Mouse (Mus musculus) embryo, embryonic 10.5 days (tissue): ENCODE measurements at regions not wholly inside any gene's neighbourhood (a gene's known extent, or its start where the extent isn't known, plus 50 kb on each side); places are given as distances from the start of the nearest gene placed in this dataset.
A peak's percentile ranks its signal among the peaks of the same experiment; 100 is the strongest.
"Not testable (repeated sequence)": the region's sequence is repeated elsewhere in the genome, so short reads cannot be mapped to it uniquely, and the experiment has no call there.

Experiments used
- DNase-seq: peaks from one replicate; pipeline ENCODE4 v3.0.0-alpha.2; 2015; ENCODE audit warnings: low spot score

DNA sequence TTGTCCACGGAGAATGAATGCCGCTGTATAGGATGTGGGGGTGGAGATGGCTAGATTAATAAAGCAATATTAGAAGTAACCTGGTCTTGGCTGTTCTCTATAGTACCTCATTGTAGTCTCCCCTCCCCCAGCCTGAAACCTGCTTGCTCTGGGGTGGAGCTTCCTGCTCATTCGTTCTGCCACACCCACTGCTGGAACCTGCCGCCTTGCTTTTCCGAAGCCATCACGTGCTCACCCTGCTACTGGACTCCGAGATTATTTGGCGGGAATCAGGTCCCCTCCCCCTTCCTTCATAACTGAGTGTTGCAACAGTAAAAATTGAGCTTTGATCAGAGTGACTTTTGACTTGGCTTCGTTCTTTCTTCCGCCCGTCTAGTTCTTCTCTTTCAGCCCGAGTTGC is 112.5 kb upstream of the Daam1 start:
- DNase-seq, result not testable (repeated sequence)

DNA sequence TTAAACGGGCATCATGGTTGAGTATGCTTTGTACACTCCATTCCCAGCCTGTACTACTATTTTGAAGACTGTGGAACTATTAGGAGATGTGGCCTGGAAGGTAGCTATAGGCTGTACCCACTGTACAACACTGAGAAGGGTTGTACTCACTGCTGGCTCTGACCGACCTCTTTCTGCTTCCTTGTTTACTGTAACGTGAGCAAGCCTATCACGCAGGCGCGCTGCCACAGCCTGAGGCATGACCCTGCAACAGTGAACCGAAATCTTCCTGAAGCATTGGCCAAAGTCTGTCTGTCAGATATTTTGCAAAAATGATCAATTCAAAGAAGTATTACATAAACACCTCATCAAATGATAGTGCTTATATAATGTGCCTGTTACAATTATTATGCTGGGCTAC is 112.0 kb upstream of the Daam1 start:
- DNase-seq, result no peak

GRCm38 (mm10) chr12:71725140-71725539 is 105.7 kb upstream of the Daam1 start:
- DNase-seq, result no peak

DNA sequence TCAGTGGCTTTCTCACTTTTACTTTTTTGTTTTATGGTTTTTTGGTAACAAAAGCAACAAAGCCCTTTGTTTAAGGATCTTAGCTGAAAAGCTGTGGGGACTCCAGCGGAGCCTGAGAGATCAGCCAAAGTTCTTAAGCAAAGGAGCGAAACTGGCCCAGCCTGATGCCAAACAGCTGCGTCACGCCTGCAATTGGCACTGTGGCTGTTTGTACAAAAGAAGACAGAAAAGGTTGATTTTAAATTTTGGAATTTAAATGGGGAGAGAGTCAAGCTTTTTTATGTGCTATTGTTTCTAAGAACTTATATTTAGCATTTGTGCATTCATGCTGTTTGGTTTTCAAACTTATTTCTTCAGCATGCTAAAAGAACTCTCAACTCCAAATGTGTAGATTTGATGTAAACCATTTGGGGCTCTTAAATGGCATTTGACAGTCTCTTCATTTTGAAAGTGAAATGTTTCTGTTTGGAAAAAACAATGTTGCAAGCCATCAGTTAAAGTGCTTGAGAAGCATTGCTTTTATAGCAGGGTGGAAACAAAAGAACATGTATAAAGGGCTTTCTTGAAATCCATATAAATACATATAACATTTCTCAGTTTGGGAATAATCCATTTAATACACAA is 105.1 kb upstream of the Daam1 start:
- peak; percentile 23 for DNase-seq

GRCm38 (mm10) chr12:71743345-71743744 is 87.5 kb upstream of the Daam1 start:
- no peak for DNase-seq

GRCm38 (mm10) chr12:71746011-71746410 is 84.9 kb upstream of the Daam1 start:
- no peak for DNase-seq

- no peak for DNase-seq
These were observed 83.5 kb upstream of the Daam1 start for GRCm38 (mm10) chr12:71747386-71747785.

GRCm38 (mm10) chr12:71747831-71748368 is 83.0 kb upstream of the Daam1 start:
- no peak for DNase-seq

DNA sequence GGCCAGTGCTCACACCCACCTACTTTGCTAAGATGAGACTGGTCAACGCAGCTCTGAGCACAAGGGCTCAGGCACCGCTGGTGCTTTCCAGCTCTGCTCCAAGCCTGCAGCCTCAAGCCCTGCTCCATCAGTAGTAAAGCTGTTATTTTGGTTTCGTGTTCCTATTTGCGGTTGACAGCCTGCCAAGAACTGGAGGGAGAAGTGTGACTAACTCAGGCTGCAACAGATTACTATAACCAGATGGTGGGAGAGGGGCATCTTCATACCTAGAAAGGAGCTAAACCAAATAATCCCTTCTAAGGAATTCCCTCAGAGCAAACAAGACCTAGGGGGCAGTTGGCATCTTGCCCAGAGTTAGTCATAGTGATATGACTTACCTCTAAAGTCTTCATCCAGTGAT is 82.1 kb upstream of the Daam1 start:
- no peak for DNase-seq

DNA sequence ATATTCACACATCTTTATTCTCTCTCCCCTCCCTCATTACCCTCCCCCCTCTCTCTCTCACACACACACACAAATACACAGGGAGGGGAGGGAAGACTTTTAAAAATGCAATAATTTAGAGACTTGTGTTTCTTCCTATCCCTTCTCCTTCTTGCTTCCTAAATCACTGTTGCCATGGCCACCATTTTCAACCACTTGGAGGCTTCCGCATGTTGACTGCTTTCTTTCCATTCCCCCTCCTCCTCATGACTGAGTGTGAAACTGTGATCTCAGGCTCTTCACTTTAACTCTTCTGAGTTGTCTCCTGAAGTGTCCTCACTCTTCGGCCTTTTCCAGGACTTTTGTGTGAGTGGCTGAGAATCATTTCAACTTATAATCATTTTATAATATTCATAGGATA is 81.2 kb upstream of the Daam1 start:
- no peak for DNase-seq

DNA sequence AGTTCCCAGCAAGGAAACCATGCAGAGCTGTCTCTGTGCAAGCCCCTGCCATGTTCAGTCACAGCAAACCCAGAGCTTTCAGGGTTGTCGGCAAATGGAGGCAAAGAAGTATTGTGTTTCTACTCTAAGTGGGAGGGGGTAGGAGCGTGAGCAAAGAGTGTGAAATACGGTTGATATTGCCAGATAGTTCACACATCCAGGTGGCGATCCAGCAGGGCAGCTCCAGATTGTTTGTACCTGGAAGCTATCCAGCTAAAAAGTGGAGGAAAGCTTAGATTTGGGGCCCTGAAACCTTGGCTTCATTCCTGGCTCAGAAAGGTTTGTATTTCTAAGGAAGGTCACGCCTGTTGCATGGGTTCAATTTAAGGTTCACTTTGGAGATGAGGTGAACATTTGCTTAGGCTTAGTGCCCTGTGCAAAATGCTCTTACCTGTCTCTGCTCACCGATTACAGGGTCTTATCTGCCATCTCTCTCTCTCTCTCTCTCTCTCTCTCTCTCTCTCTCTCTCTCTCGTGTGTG is 78.1 kb upstream of the Daam1 start:
- DNase-seq, result no peak

- DNase-seq, result no peak
These were observed 77.6 kb upstream of the Daam1 start for GRCm38 (mm10) chr12:71753276-71753675.

DNA sequence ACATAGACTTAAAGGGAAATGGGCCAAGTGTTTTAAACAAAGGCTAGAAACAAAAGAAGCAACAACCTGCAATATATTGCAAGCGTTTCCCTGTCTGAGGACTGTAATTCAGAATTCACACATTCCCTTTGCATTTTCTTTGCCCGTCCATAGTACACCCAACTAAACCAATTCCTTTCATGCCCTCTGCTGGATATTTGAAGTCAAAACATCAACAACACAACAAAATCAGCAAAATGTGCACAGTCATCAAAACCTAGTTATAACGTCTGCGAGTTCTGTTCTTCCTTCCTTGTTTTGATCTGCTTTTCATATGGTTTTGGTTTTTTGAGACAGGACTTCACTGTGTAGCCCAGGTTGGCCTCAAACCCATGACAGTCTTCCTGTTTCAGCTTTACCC is 67.7 kb upstream of the Daam1 start:
- DNase-seq, result peak; percentile 37

DNA sequence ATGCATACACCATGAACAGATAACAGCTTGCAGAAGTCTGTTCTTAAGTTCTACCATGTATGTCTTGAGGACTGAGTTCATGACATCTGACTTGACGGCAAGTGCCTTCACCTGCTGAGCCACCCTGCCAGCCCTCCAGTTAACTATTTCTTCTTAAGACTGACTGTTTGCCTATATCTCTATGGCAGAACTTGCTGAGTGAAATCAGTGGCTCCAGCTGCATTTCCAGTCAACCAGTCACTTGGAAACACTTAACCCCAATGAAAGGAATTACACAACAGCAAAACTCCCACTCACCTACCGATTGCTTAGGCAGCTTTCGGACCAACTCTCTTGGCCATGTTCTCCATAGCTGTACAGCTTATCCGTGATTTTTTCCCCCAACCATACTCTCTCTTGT is 64.8 kb upstream of the Daam1 start:
- no peak for DNase-seq

- DNase-seq, result no peak
These were observed 64.2 kb upstream of the Daam1 start for GRCm38 (mm10) chr12:71766636-71767035.

DNA sequence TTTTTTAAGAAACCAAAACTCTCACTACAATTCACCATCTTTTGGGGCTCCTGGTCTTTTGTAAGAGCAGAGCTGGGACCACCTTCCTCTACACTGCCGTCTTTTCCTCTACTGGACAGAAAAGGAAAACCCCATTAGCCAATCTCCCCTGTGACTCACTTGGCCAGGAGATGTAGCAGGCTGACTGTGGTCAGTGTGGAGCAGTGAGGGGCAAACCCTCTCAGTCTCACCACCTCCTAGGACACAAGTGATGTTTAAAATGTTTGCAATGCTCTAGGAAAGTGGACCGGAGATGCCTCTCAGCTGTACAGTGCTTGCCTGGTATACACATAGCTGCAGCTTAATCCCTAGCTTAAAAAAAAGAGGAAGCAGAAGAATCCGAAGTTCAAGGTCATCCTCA is 63.0 kb upstream of the Daam1 start:
- DNase-seq, result no peak

GRCm38 (mm10) chr12:71768471-71768870 is 62.4 kb upstream of the Daam1 start:
- DNase-seq, result peak; percentile 91

GRCm38 (mm10) chr12:71768890-71769289 is 62.0 kb upstream of the Daam1 start:
- no peak for DNase-seq

GRCm38 (mm10) chr12:71769302-71769701 is 61.6 kb upstream of the Daam1 start:
- DNase-seq, result no peak

GRCm38 (mm10) chr12:71773891-71774290 is 57.0 kb upstream of the Daam1 start:
- no peak for DNase-seq

DNA sequence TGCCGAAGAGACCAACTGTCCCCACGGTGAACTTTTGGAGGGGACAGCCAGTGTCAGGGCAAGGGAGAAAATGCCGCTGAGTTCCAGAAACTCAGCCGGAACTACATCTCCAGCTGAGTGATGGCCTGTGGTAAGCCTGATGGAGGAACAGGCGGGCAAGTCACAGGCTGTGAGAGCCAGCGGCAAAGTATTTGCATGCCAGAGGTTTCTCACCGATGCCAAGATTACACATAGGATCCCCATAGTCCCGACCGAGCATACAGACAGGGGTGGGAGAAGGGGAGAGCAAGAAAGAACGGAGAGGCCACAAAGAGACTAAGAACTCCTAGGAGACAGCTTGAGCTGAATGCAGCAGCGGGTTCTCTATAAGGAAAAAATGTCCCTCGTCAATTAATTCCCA is 55.8 kb upstream of the Daam1 start:
- DNase-seq, result no peak

DNA sequence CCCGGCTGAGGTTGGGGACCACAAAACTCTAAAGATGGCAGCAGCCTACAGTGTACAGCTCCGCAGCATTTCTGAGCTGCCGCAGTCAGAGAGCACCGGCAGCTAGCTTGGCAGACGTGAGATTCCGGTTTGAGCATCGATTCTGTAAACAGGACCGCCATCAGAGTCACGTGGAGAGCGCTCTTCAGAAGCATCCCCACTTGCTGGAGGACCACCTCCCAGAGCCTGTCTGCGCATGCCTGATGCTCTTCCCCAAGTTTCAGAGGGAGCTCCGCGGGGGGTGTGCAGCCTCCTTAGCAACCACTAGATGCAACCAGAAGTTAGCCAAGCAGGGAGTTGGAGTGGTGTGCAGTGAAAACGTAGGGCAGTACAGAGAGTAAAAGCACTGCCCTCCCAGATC is 52.7 kb upstream of the Daam1 start:
- DNase-seq, result peak; percentile 64

- DNase-seq, result no peak
These were observed 51.9 kb upstream of the Daam1 start for GRCm38 (mm10) chr12:71778948-71779347.

GRCm38 (mm10) chr12:71779418-71779817 is 51.5 kb upstream of the Daam1 start:
- DNase-seq, result no peak
